Mouse (Mus musculus) neural tube, postnatal 0 days (tissue): ENCODE data around the gene Olfr1373. TPM values are rescaled to one million over a fixed set of nuclear protein-coding genes. Genes with fewer than 3 reads are reported as not detected.

Experiments
- microRNA-seq: library from miRNA; unstranded; fragments of <30 nt; microRNA quantifications from one replicate; pipeline ENCODE4, GENCODE M21; 2016
- polyA plus RNA-seq: library from polyadenylated mRNA; unstranded; fragments of >200 nt; fragmentation: Nextera tagmentation; extraction: Ambion mirVana; gene quantifications from 2 replicates; pipeline ENCODE4 v1.2.1, GENCODE M21; 2015

The Olfr1373 gene
- not detected in 2 replicates for polyA plus RNA-seq

GRCm38 (mm10) chr11:52145428-52145827 is at the start of gene Olfr1373:
Gene Olfr1373 (minus strand): TSS chr11:52145528.

GRCm38 (mm10) chr11:52098398-52098946 is 46.9 kb downstream of the Olfr1373 start, which contains the start of gene Ppp2ca:
Gene Ppp2ca (plus strand): TSS chr11:52098681.

Small RNA genes within 50 kb of the gene (microRNA-seq; reads per million reads assigned to microRNA genes)
- not detected for gene Gm24157
- 32.5 reads per million, percentile 31 among the genes with 10 or more reads in this experiment for gene Mir3061

Other genes starting within 250 kb of the Olfr1373 start
- 104 and 110 TPM in 2 replicates for gene Cdkn2aipnl, start 177.9 kb downstream of the Olfr1373 start, polyA plus RNA-seq
- 204 and 233 TPM in 2 replicates for gene Ube2b, start 144.8 kb downstream of the Olfr1373 start, polyA plus RNA-seq
- 32.2 and 33.7 TPM in 2 replicates for gene Cdkl3, start 141.3 kb downstream of the Olfr1373 start, polyA plus RNA-seq
- 126 and 134 TPM in 2 replicates for gene Ppp2ca, start 46.8 kb downstream of the Olfr1373 start, polyA plus RNA-seq
- not detected in 2 replicates for gene Olfr1371, start 68.5 kb upstream of the Olfr1373 start, polyA plus RNA-seq
- gene Skp1a, start 86.5 kb upstream of the Olfr1373 start, polyA plus RNA-seq, result 949 and 1,105 TPM in 2 replicates
- 5.2 and 6.1 TPM in 2 replicates for gene Tcf7, start 137.5 kb upstream of the Olfr1373 start, polyA plus RNA-seq
- gene Vdac1, start 215.3 kb upstream of the Olfr1373 start, polyA plus RNA-seq, result 402 and 429 TPM in 2 replicates